Mouse (Mus musculus) erythroid progenitor cell, adult 5-6 weeks (primary cell): ENCODE measurements around the gene Cacnb4. TPM values are rescaled to one million over a fixed set of nuclear protein-coding genes. Genes with fewer than 3 reads are reported as not detected.

ENCODE experiments used
- ATAC-seq: replicated peaks from 2 replicates; pipeline ENCODE4 v1.8.0; 2016; ENCODE audit warnings: moderate number of reproducible peaks, mild to moderate bottlenecking, moderate TSS enrichment, inconsistent platforms; ENCODE audit not compliant: poor library complexity, low FRiP score, severe bottlenecking
- total RNA-seq, 2 experiments: library from RNA; stranded (forward) in 1 of 2; stranded (reverse) in 1 of 2; fragments of 150-400 nt in 1 of 2; fragments of 186-747, 209-891 nt in 1 of 2; gene quantifications; 2 replicates each; pipeline versions ENCODE4 v1.2.3 to v1.2.4; 2015 to 2017; ENCODE audit warnings: low replicate concordance in 2 of 2

Cacnb4 gene
- total RNA-seq (2015; ENCODE audit: low replicate concordance), result 0.42 TPM in 1 of 2 replicates, not detected in the other
- total RNA-seq (2017; ENCODE audit: low replicate concordance), result not detected in 2 replicates

- ATAC-seq, result no peak
Measured at GRCm38 (mm10) chr2:52676023-52676912, at the start of gene Cacnb4. TSS of gene Cacnb4 (minus strand) at chr2:52676831.

GRCm38 (mm10) chr2:52720231-52721025 is 43.8 kb upstream of the Cacnb4 start:
- no peak for ATAC-seq

GRCm38 (mm10) chr2:52717076-52717475 is 40.4 kb upstream of the Cacnb4 start:
- no peak for ATAC-seq

- ATAC-seq, result no peak
Measured at GRCm38 (mm10) chr2:52715538-52715937, 38.9 kb upstream of the Cacnb4 start.

GRCm38 (mm10) chr2:52714111-52714510 is 37.5 kb upstream of the Cacnb4 start:
- ATAC-seq, result no peak

- no peak for ATAC-seq
Measured at GRCm38 (mm10) chr2:52710804-52711203, 34.2 kb upstream of the Cacnb4 start.

- no peak for ATAC-seq
Measured at GRCm38 (mm10) chr2:52709417-52709816, 32.8 kb upstream of the Cacnb4 start.

GRCm38 (mm10) chr2:52701368-52702036 is 24.9 kb upstream of the Cacnb4 start:
- ATAC-seq, result no peak

GRCm38 (mm10) chr2:52700352-52700751 is 23.7 kb upstream of the Cacnb4 start:
- ATAC-seq, result no peak

- no peak for ATAC-seq
Measured at GRCm38 (mm10) chr2:52694604-52695003, 18.0 kb upstream of the Cacnb4 start.

GRCm38 (mm10) chr2:52691745-52692144 is 15.1 kb upstream of the Cacnb4 start:
- ATAC-seq, result no peak

GRCm38 (mm10) chr2:52686601-52687000 is 10.0 kb upstream of the Cacnb4 start:
- ATAC-seq, result no peak

GRCm38 (mm10) chr2:52677589-52677988 is 958 bp upstream of the Cacnb4 start:
- no peak for ATAC-seq

- ATAC-seq, result no peak
Measured at GRCm38 (mm10) chr2:52676913-52677303, 277 bp upstream of the Cacnb4 start.

GRCm38 (mm10) chr2:52675278-52675987 is 1.2 kb downstream of the Cacnb4 start:
- no peak for ATAC-seq

GRCm38 (mm10) chr2:52674886-52675277 is 1.7 kb downstream of the Cacnb4 start:
- no peak for ATAC-seq

GRCm38 (mm10) chr2:52673172-52673571 is 3.5 kb downstream of the Cacnb4 start:
- ATAC-seq, result no peak

- no peak for ATAC-seq
Measured at GRCm38 (mm10) chr2:52670733-52671132, 5.9 kb downstream of the Cacnb4 start.

GRCm38 (mm10) chr2:52668480-52668879 is 8.2 kb downstream of the Cacnb4 start:
- ATAC-seq, result no peak

GRCm38 (mm10) chr2:52656722-52657121 is 19.9 kb downstream of the Cacnb4 start:
- no peak for ATAC-seq
